Mouse (Mus musculus) heart, postnatal 0 days (tissue): ENCODE data around the gene Rnase2b.

Experiments
- CTCF ChIP-seq: IDR thresholded peaks from 2 replicates; pipeline ENCODE4 v1.5.1; 2016; ENCODE audit warnings: antibody characterized with exemption, control low read depth, low read depth
- EP300 ChIP-seq: IDR thresholded peaks from 2 replicates; pipeline ENCODE4 v1.6.1; 2016; ENCODE audit warnings: antibody characterized with exemption, low read depth

DNA sequence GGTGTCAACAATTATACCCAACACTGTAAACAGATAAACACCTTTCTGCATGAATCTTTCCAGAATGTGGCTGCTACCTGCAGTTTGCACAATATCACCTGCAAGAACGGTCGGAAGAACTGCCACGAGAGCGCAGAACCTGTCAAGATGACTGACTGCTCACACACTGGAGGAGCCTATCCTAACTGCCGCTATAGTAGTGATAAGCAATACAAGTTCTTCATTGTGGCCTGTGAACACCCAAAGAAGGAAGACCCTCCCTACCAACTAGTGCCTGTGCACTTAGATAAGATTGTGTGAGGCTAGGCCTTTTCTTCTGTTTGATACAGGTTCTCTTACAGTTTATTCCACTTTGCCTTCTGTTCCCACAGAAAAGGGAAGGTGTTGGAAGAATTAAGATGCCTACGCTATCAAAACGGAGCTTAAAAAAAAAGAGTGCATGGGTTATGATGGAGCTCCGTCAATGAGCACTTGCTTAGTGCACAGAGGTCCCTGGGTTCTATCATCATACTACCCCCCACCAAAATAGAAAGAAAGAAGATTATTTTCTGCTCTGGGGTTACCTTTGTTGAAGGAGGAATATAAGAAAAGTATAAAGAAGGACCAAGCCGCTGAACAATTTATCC lies 31.6 kb upstream of the Rnase2b start:
- TF ChIP-seq CTCF: no peak
- TF ChIP-seq EP300: no peak
